Comparison of ENCODE assay signal across 8 mouse cellular contexts in the genomic region with DNA sequence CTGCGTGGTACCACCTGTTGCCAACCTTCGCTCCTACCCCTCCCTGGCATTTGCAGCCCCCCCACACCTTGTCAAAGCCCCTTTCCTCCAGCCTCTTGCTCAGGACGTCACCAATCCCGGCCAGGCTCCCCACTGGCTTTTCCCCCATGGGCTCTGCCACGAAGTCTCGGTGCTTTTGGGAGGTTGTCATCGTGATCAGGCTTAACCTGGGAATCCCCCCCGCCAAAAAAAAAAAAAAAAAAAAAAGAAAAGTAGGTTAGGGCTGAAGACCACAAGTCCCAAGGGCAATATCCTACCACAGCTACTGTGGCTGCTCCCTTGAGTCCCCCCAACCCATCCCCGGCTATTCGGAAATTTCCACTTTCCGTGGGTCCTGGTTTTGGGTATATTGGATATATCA. TPM values are rescaled to one million over a fixed set of nuclear protein-coding genes. Genes with fewer than 3 reads are reported as not detected.
A peak's percentile ranks its signal among the peaks of the same experiment; 100 is the strongest.
DNase-seq lines count a peak whose midpoint lies in the region; ATAC-seq and TF ChIP-seq lines count a peak whose summit lies in the region.

No protein-coding gene starts in this region.

- peak overlapping the region; percentile 86 for H3K4me3 ChIP-seq in kidney, postnatal 0 days (replicated peaks; ENCODE audit: low read depth, low read length)
- H3K4me3 ChIP-seq in brown adipose tissue, adult 24 weeks (ENCODE audit: insufficient read depth, low read depth, low read length), result peak overlapping the region; percentile 68
- H3K4me3 ChIP-seq in hindbrain, embryonic 11.5 days (ENCODE audit: low read depth, low read length), result peak overlapping the region; percentile 90
- peak overlapping the region; percentile 99 for H3K4me3 ChIP-seq in midbrain, embryonic 13.5 days (replicated peaks)

- ATAC-seq in kidney, postnatal 0 days (replicated peaks; ENCODE audit: low FRiP score, low read depth), result no peak
- ATAC-seq in hindbrain, embryonic 11.5 days (ENCODE audit: low FRiP score), result no peak
- no peak; the same call in 1 of the 2 replicates for ATAC-seq in midbrain, embryonic 13.5 days

- H3K27ac ChIP-seq in kidney, postnatal 0 days, result peak overlapping the region; percentile 95; the same call in 1 of the 2 replicates
- peak overlapping the region; percentile 56 for H3K27ac ChIP-seq in brown adipose tissue, adult 24 weeks (replicated peaks; ENCODE audit: low read depth, low read length)
- peak overlapping the region; percentile 78; the same call in 1 of the 2 replicates for H3K27ac ChIP-seq in hindbrain, embryonic 11.5 days (ENCODE audit: low read depth, low read length)
- peak overlapping the region; percentile 94 for H3K27ac ChIP-seq in midbrain, embryonic 13.5 days

- H3K4me2 ChIP-seq in kidney, postnatal 0 days (ENCODE audit: low read length), result peak overlapping the region; percentile 74
- H3K4me2 ChIP-seq in hindbrain, embryonic 11.5 days (replicated peaks; ENCODE audit: low read depth, low read length), result peak overlapping the region; percentile 79
- H3K4me2 ChIP-seq in midbrain, embryonic 13.5 days (replicated peaks), result peak overlapping the region; percentile 85

- no peak for DNase-seq in kidney, postnatal 0 days (ENCODE audit: low spot score)
- DNase-seq in kidney, postnatal 14 days, result no peak
- no peak for DNase-seq in hindbrain, embryonic 11.5 days (ENCODE audit: low spot score)
- DNase-seq in left cerebral cortex, adult 18-20 months (ENCODE audit: low spot score in 2 of 2), result no peak
- no peak for DNase-seq in left cerebral cortex, adult 9 months (ENCODE audit: low spot score in 2 of 2)
- DNase-seq in frontal cortex, postnatal 36 days (ENCODE audit: low spot score in 2 of 2), result no peak

- peak overlapping the region; percentile 73; the same call in 1 of the 2 replicates for H3K9ac ChIP-seq in kidney, postnatal 0 days (ENCODE audit: low read depth, low read length)
- peak overlapping the region; percentile 86 for H3K9ac ChIP-seq in hindbrain, embryonic 11.5 days (ENCODE audit: low read depth, low read length)
- H3K9ac ChIP-seq in midbrain, embryonic 13.5 days (replicated peaks), result peak overlapping the region; percentile 90

- H3K4me1 ChIP-seq in kidney, postnatal 0 days (replicated peaks; ENCODE audit: insufficient read depth, low read length), result peaks cover 13% of the 10 kb centered on the region; the same call in 1 of the 2 replicates
- H3K4me1 ChIP-seq in brown adipose tissue, adult 24 weeks (ENCODE audit: control insufficient read depth, insufficient read depth, insufficient read length, low read length), result peaks cover 20% of the 10 kb centered on the region
- peaks cover 6% of the 10 kb centered on the region for H3K4me1 ChIP-seq in hindbrain, embryonic 11.5 days (replicated peaks; ENCODE audit: control insufficient read depth, insufficient read depth, low read length)
- H3K4me1 ChIP-seq in midbrain, embryonic 13.5 days (replicated peaks), result peaks cover 24% of the 10 kb centered on the region

- H3K36me3 ChIP-seq in kidney, postnatal 0 days (ENCODE audit: insufficient read depth, low read length), result peaks cover 26% of the 10 kb centered on the region
- peaks cover 10% of the 10 kb centered on the region; the same call in 1 of the 2 replicates for H3K36me3 ChIP-seq in hindbrain, embryonic 11.5 days (ENCODE audit: control insufficient read depth, insufficient read depth, low read length)
- H3K36me3 ChIP-seq in midbrain, embryonic 13.5 days, result peaks cover 48% of the 10 kb centered on the region

- no peak for TF ChIP-seq CTCF in kidney, postnatal 0 days (IDR thresholded peaks at IDR 0.05; ENCODE audit: low read depth)

- H3K27me3 ChIP-seq in kidney, postnatal 0 days (ENCODE audit: insufficient read depth, low read length), result no peaks in the 10 kb centered on the region
- no peaks in the 10 kb centered on the region for H3K27me3 ChIP-seq in hindbrain, embryonic 11.5 days (ENCODE audit: control insufficient read depth, insufficient read depth, low read length)
- H3K27me3 ChIP-seq in midbrain, embryonic 13.5 days, result no peaks in the 10 kb centered on the region

- no peaks in the 10 kb centered on the region for H3K9me3 ChIP-seq in kidney, postnatal 0 days (replicated peaks; ENCODE audit: low read length)
- H3K9me3 ChIP-seq in hindbrain, embryonic 11.5 days (ENCODE audit: control insufficient read depth, low read length), result no peaks in the 10 kb centered on the region
- no peaks in the 10 kb centered on the region for H3K9me3 ChIP-seq in midbrain, embryonic 13.5 days

- WGBS in kidney, postnatal 0 days, result 22% methylated on average over 11 of the region's 11 CpGs
- 22% methylated on average over 11 of the region's 11 CpGs for WGBS in hindbrain, embryonic 11.5 days
- WGBS in midbrain, embryonic 13.5 days, result 20% methylated on average over 11 of the region's 11 CpGs

RNA-seq across cellular contexts. Expression of a gene that starts 0.8 kb away (rescaled TPM):
- polyA plus RNA-seq in kidney, postnatal 0 days (2015; fragmentation: Nextera tagmentation; extraction: Ambion mirVana), result 30.8 and 34.0 TPM in 2 replicates
- 26.0 and 39.5 TPM in 2 replicates for polyA plus RNA-seq in brown adipose tissue, adult 24 weeks (2012; ENCODE audit: insufficient read depth, insufficient read length, missing spikeins)
- 73.6 and 76.6 TPM in 2 replicates for polyA plus RNA-seq in hindbrain, embryonic 11.5 days (2014; fragmentation: Nextera tagmentation; extraction: Ambion mirVana)
- 63.7 and 64.0 TPM in 2 replicates for polyA plus RNA-seq in midbrain, embryonic 13.5 days (2015; fragmentation: Nextera tagmentation; extraction: Ambion mirVana)
- 10 to 100 TPM; 22.6 to 26.3 TPM for total RNA-seq in left cerebral cortex, adult 18-20 months (2021)

RNA-seq across cellular contexts. Expression of a gene that starts 1.2 kb away (rescaled TPM):
- 344 and 363 TPM in 2 replicates for polyA plus RNA-seq in kidney, postnatal 0 days (2015; fragmentation: Nextera tagmentation; extraction: Ambion mirVana)
- polyA plus RNA-seq in brown adipose tissue, adult 24 weeks (2012; ENCODE audit: insufficient read depth, insufficient read length, missing spikeins), result 133 and 162 TPM in 2 replicates
- polyA plus RNA-seq in hindbrain, embryonic 11.5 days (2014; fragmentation: Nextera tagmentation; extraction: Ambion mirVana), result 392 and 442 TPM in 2 replicates
- 366 and 375 TPM in 2 replicates for polyA plus RNA-seq in midbrain, embryonic 13.5 days (2015; fragmentation: Nextera tagmentation; extraction: Ambion mirVana)
- 10 to 100 TPM; 83.5 to 84.2 TPM for total RNA-seq in left cerebral cortex, adult 18-20 months (2021)

RNA-seq across cellular contexts. Expression of a gene that starts 16.4 kb away (rescaled TPM):
- polyA plus RNA-seq in kidney, postnatal 0 days (2015; fragmentation: Nextera tagmentation; extraction: Ambion mirVana), result 0.29 and 1.5 TPM in 2 replicates
- 4.3 and 5.6 TPM in 2 replicates for polyA plus RNA-seq in brown adipose tissue, adult 24 weeks (2012; ENCODE audit: insufficient read depth, insufficient read length, missing spikeins)
- polyA plus RNA-seq in hindbrain, embryonic 11.5 days (2014; fragmentation: Nextera tagmentation; extraction: Ambion mirVana), result 1.7 and 2.3 TPM in 2 replicates
- polyA plus RNA-seq in midbrain, embryonic 13.5 days (2015; fragmentation: Nextera tagmentation; extraction: Ambion mirVana), result 4.5 and 5.8 TPM in 2 replicates
- total RNA-seq in left cerebral cortex, adult 18-20 months (2021), result 10 to 100 TPM; 25.4 to 26.9 TPM

RNA-seq across cellular contexts. Expression of a gene that starts 22.8 kb away (rescaled TPM):
- 56.1 and 57.8 TPM in 2 replicates for polyA plus RNA-seq in kidney, postnatal 0 days (2015; fragmentation: Nextera tagmentation; extraction: Ambion mirVana)
- polyA plus RNA-seq in brown adipose tissue, adult 24 weeks (2012; ENCODE audit: insufficient read depth, insufficient read length, missing spikeins), result 30.8 and 31.2 TPM in 2 replicates
- polyA plus RNA-seq in hindbrain, embryonic 11.5 days (2014; fragmentation: Nextera tagmentation; extraction: Ambion mirVana), result 75.2 and 79.2 TPM in 2 replicates
- 74.3 and 78.8 TPM in 2 replicates for polyA plus RNA-seq in midbrain, embryonic 13.5 days (2015; fragmentation: Nextera tagmentation; extraction: Ambion mirVana)
- 10 to 100 TPM; 78.4 to 88.6 TPM for total RNA-seq in left cerebral cortex, adult 18-20 months (2021)

RNA-seq across cellular contexts. Expression of a gene that starts 30.2 kb away (rescaled TPM):
- not detected in 2 replicates for polyA plus RNA-seq in kidney, postnatal 0 days (2015; fragmentation: Nextera tagmentation; extraction: Ambion mirVana)
- polyA plus RNA-seq in brown adipose tissue, adult 24 weeks (2012; ENCODE audit: insufficient read depth, insufficient read length, missing spikeins), result not detected in 2 replicates
- polyA plus RNA-seq in hindbrain, embryonic 11.5 days (2014; fragmentation: Nextera tagmentation; extraction: Ambion mirVana), result not detected in 2 replicates
- polyA plus RNA-seq in midbrain, embryonic 13.5 days (2015; fragmentation: Nextera tagmentation; extraction: Ambion mirVana), result not detected in 2 replicates
- not detected for total RNA-seq in left cerebral cortex, adult 18-20 months (2021)
